Mouse (Mus musculus) liver, adult 2 months (tissue): ENCODE measurements around the gene Camk2d. TPM values are rescaled to one million over a fixed set of nuclear protein-coding genes. Genes with fewer than 3 reads are reported as not detected.

Source experiments
- DNase-seq: peaks from one replicate; pipeline ENCODE4 v3.0.0-alpha.2; 2011; ENCODE audit warnings: low read depth, low spot score; ENCODE audit errors: extremely low read depth
- H3K27ac ChIP-seq: fragments of 200-500 bp; replicated peaks from 2 replicates; pipeline ENCODE4 v1.5.1; 2012; ENCODE audit warnings: low read depth, mild to moderate bottlenecking, control low read depth, inconsistent platforms, low read length; ENCODE audit not compliant: insufficient read depth
- H3K27me3 ChIP-seq: fragments of 200-500 bp; 2 replicates; pipeline ENCODE4 v1.6.1; 2012; ENCODE audit warnings: mild to moderate bottlenecking, moderate library complexity, low read length, inconsistent platforms; ENCODE audit not compliant: control insufficient read depth, insufficient read depth
- H3K36me3 ChIP-seq: fragments of 200-500 bp; 2 replicates; pipeline ENCODE4 v1.6.1; 2012; ENCODE audit warnings: low read length, inconsistent platforms; ENCODE audit not compliant: control insufficient read depth, insufficient read depth
- H3K4me1 ChIP-seq: fragments of 200-500 bp; 2 replicates; pipeline ENCODE4 v1.6.1; 2011; ENCODE audit warnings: low read length; ENCODE audit not compliant: control insufficient read depth, insufficient read depth
- H3K4me3 ChIP-seq: fragments of 200-500 bp; 2 replicates; pipeline ENCODE4 v1.5.1; 2011; ENCODE audit warnings: low read depth, mild to moderate bottlenecking, control low read depth, low read length, moderate library complexity; ENCODE audit not compliant: insufficient read depth
- H3K79me2 ChIP-seq: fragments of 200-500 bp; 2 replicates; pipeline ENCODE4 v1.6.1; 2012; ENCODE audit warnings: inconsistent platforms, mild to moderate bottlenecking, low read length, moderate library complexity; ENCODE audit not compliant: control insufficient read depth, insufficient read depth
- H3K9ac ChIP-seq: fragments of 200-500 bp; 2 replicates; pipeline ENCODE4 v1.6.1; 2012; ENCODE audit warnings: low read depth, mild to moderate bottlenecking, control low read depth, inconsistent platforms, low read length
- CTCF ChIP-seq: fragments of 200-500 bp; IDR thresholded peaks from 2 replicates; pipeline ENCODE4 v1.5.1; 2011; ENCODE audit warnings: low read depth, low read length, control low read depth
- POLR2A ChIP-seq: fragments of 200-500 bp; IDR thresholded peaks from 2 replicates; pipeline ENCODE4 v1.6.1; 2011; ENCODE audit warnings: low read length, control low read depth; ENCODE audit not compliant: insufficient read depth; ENCODE audit errors: extremely low read depth
- WGBS: fragments of 180-500 bp; shearing (Covaris S2); methylation state at CpG from one replicate; pipeline ENCODE4 v1.1.7; 2018; 5-methylcytosine and 5-hydroxymethylcytosine counted together
- polyA plus RNA-seq: library from polyadenylated mRNA; depleted of rRNA; stranded (reverse); fragments of >200 nt; gene quantifications from 2 replicates; pipeline ENCODE4 v1.2.3, GENCODE M21; 2012
- total RNA-seq: library from RNA; depleted of rRNA; stranded (reverse); fragments of >200 nt; gene quantifications from 2 replicates; pipeline ENCODE4 v1.2.3, GENCODE M21; 2014

The Camk2d gene
- total and polyA plus RNA-seq, 2 experiments = 5.9 to 9.4 TPM

DNA sequence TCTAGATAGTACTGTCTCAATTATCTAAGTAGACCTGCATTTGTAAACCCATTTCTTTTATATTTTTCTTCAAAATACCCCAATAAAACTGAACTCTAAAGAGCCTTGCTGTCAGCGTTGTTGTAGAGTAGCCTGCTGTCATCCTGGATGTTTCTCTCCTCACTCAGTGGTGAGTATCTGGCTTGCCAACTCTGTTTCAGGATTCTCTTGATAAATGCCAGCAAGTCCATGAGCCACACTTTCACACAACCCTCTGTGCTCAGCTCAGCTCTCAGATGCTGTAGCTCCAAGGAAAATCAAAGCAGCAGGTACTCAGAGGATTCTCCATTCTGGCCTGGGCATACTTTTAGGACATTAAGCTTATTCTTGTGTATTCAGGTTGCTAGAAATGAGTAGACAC, 109.4 kb downstream of the Camk2d start:
- H3K27me3 ChIP-seq = no peaks in the 10 kb centered on the region

DNA sequence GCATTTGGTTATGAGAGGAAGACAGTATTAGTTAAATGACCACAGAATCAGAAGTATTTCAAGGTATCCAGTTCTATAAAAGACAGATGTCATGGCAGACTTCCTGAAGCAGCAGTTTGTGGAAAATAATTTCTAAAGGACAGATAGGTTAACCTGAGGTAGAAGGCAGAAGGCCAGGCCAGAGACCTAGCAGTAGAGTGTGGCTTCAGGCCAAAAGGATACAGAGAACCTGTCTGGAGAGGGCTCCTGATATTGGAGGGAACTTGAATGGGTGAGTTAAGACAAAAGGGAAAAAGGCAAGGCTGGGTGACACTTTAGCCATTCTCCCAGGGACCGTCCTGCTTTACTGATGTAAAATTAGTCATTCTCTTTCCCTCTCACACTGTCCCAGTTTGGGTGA, 118.2 kb downstream of the Camk2d start:
- 0 out of 2 replicates have a peak, but pooled peaks cover 4% of the 10 kb centered on the region for H3K79me2 ChIP-seq
- no peaks in the 10 kb centered on the region for H3K36me3 ChIP-seq
- WGBS = 100% methylated on average over 1 of the region's 1 CpGs
- TF ChIP-seq CTCF = no peak
- no peak for TF ChIP-seq POLR2A
- no peaks in the 10 kb centered on the region for H3K27me3 ChIP-seq
- no peak overlapping the region for H3K27ac ChIP-seq
- no peak overlapping the region for H3K4me3 ChIP-seq
- no peak for DNase-seq
- no peaks in the 10 kb centered on the region for H3K4me1 ChIP-seq
- H3K9ac ChIP-seq = no peak overlapping the region

More for the DNA sequence above, 109.4 kb downstream of the Camk2d start:
- no peak overlapping the region for H3K4me3 ChIP-seq
- TF ChIP-seq CTCF = no peak
- no peak for TF ChIP-seq POLR2A
- no peak overlapping the region for H3K9ac ChIP-seq
- DNase-seq = no peak
- 0 out of 2 replicates have a peak, but pooled peaks cover 4% of the 10 kb centered on the region for H3K79me2 ChIP-seq
- no peaks in the 10 kb centered on the region for H3K4me1 ChIP-seq
- 98% methylated on average over 1 of the region's 1 CpGs for WGBS
- no peak overlapping the region for H3K27ac ChIP-seq
- H3K36me3 ChIP-seq = no peaks in the 10 kb centered on the region

DNA sequence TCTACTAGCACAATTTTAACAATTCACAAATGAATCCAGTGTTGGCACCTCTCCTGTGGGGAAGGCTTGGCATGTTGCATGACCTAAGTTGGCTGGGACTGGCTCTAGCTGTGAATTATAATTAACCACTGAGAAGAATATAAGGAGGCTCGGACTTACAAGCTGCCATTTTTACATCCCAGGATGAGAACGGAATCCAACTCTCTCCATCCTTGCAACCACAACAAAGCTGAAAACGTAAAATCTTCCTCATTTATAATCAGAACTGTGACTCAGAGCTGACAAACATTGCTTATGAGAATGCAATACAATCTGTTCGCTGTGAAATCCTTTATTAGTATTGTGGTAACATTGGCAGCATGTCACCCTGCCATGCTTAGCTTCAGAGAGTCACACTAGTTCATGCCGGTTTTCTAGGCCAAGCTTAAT, 126.9 kb downstream of the Camk2d start:
- Histone ChIP-seq H3K36me3 (no peaks in the 10 kb centered on the region), H3K27ac (no peak overlapping the region), H3K9ac (no peak overlapping the region), H3K27me3 (no peaks in the 10 kb centered on the region), H3K4me3 (no peak overlapping the region), H3K79me2 (peaks cover 2% of the 10 kb centered on the region; the same call in 1 of the 2 replicates), H3K4me1 (no peaks in the 10 kb centered on the region)
- TF ChIP-seq CTCF = no peak
- 93% methylated on average over 5 of the region's 5 CpGs for WGBS
- no peak for DNase-seq

DNA sequence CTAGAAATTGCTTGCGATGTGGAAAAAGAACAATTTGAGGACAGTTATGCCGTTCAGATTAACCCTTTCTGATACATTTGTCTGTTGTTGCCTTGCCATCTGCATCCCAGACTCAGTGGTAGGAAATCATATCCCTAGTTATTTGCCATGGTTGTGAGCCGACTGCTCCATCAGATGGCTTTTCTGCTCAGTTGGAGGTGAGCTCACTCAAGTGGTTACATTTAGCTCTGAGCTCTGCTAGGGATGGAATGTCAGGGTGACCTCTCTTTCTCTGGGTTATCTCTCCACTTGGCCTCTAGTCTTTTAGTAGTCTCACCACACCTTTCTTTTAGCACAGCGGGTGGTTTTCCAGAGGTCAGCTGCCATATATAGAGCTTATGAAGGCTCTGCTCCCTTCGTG, 127.4 kb downstream of the Camk2d start:
- Histone ChIP-seq H3K9ac (no peak overlapping the region), H3K36me3 (no peaks in the 10 kb centered on the region), H3K27ac (no peak overlapping the region), H3K79me2 (peaks cover 2% of the 10 kb centered on the region; the same call in 1 of the 2 replicates), H3K4me1 (no peaks in the 10 kb centered on the region), H3K27me3 (no peaks in the 10 kb centered on the region), H3K4me3 (no peak overlapping the region)
- no peak for DNase-seq
- TF ChIP-seq POLR2A (no peak), CTCF (no peak)
- 86% methylated on average over 5 of the region's 5 CpGs for WGBS

DNA sequence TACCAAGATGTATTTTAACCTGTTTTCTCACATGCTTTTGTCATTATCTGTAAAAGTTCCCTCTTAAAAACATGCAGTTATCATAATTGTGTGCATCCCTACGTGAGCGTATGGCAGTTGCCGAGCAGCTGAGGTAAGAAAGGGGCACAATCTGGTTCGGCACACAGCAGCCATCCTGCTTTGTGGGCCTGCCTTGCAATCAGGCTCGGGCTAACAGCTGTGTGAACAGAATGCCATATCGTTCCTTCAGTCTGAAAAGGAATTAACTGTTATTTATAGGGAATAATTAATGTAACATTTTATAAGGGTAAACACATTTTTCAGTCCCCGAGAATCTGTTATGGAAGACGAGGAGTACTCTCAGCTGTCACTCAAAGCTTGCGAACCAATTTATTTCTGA, 129.5 kb downstream of the Camk2d start:
- Histone ChIP-seq H3K27ac (no peak overlapping the region), H3K4me1 (no peaks in the 10 kb centered on the region), H3K27me3 (no peaks in the 10 kb centered on the region), H3K79me2 (peaks cover 2% of the 10 kb centered on the region; the same call in 1 of the 2 replicates), H3K9ac (no peak overlapping the region), H3K36me3 (no peaks in the 10 kb centered on the region), H3K4me3 (no peak overlapping the region)
- 93% methylated on average over 9 of the region's 9 CpGs for WGBS
- no peak for DNase-seq
- TF ChIP-seq CTCF (no peak), POLR2A (no peak)

DNA sequence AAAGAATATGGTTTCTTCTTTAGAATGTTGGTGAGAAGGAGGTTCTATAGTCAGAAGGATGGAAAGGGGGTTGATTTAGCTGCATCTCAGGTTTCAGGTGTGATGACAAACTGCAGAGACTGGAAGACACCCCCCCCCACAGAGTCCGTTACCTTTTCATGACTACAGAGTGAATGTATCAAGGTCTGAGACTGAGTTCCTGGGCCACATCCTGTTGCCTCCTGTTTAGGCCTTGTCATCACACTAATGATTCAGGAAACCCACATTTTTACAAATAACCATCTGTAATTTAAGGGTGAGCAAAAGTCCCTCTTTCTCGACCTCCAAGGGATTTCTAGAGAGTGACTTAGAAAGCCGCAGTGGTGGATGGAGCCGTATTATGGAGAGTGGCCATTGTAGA, 131.3 kb downstream of the Camk2d start:
- DNase-seq = no peak
- peaks cover 2% of the 10 kb centered on the region; the same call in 1 of the 2 replicates for H3K79me2 ChIP-seq
- H3K4me3 ChIP-seq = no peak overlapping the region
- no peaks in the 10 kb centered on the region for H3K27me3 ChIP-seq
- H3K9ac ChIP-seq = no peak overlapping the region
- TF ChIP-seq POLR2A (no peak), CTCF (no peak)
- no peaks in the 10 kb centered on the region for H3K4me1 ChIP-seq
- WGBS = 97% methylated on average over 4 of the region's 4 CpGs
- H3K36me3 ChIP-seq = no peaks in the 10 kb centered on the region
- H3K27ac ChIP-seq = no peak overlapping the region
